Mouse (Mus musculus) thymus, adult 2 months (tissue): ENCODE measurements around the gene Tet1.

Source experiments
- CTCF ChIP-seq: fragments of 200-500 bp; IDR thresholded peaks from 2 replicates; pipeline ENCODE4 v1.5.1; 2012; ENCODE audit warnings: mild to moderate bottlenecking, control low read depth, low read length, moderate library complexity, borderline replicate concordance; ENCODE audit not compliant: control insufficient read depth, poor library complexity, insufficient read depth; ENCODE audit errors: extremely low read depth
- POLR2A ChIP-seq: fragments of 200-500 bp; IDR thresholded peaks from 2 replicates; pipeline ENCODE4 v1.6.1; 2012; ENCODE audit warnings: mild to moderate bottlenecking, low read length, control low read depth, moderate library complexity; ENCODE audit not compliant: control insufficient read depth, poor library complexity, insufficient read depth; ENCODE audit errors: extremely low read depth

GRCm38 (mm10) chr10:62895386-62895785 is 13.4 kb downstream of the Tet1 start:
- TF ChIP-seq CTCF (no peak), POLR2A (no peak)
